Mouse (Mus musculus): Measurements from ENCODE around the gene Ptprc. TPM values are rescaled to one million over a fixed set of nuclear protein-coding genes. Genes with fewer than 3 reads are reported as not detected.

The Ptprc gene
- polyA plus RNA-seq, 1 experiment from 2014 or later, result 2.6 TPM

- Histone ChIP-seq H3K4me3 (no peak overlapping the region; the same call in 1 of the 2 replicates), H3K9me3 (replicated peaks) (no peaks in the 10 kb centered on the region), H3K4me2 (no peak overlapping the region), H3K36me3 (no peaks in the 10 kb centered on the region), H3K27ac (no peak overlapping the region), H3K9ac (no peak overlapping the region), H3K4me1 (replicated peaks) (no peaks in the 10 kb centered on the region), H3K27me3 (no peaks in the 10 kb centered on the region)
- 70% methylated on average over 6 of the region's 6 CpGs for WGBS
- no peak for ATAC-seq (replicated peaks; ENCODE audit: insufficient number of reproducible peaks, insufficient read depth, low FRiP score, low read depth)
These were observed 1.8 kb downstream of the Ptprc start for GRCm38 (mm10) chr1:138173669-138174068.

GRCm38 (mm10) chr1:138172547-138172946 is 3.0 kb downstream of the Ptprc start:
- H3K4me2 ChIP-seq, result no peak overlapping the region
- no peaks in the 10 kb centered on the region for H3K4me1 ChIP-seq (replicated peaks)
- ATAC-seq (replicated peaks; ENCODE audit: insufficient number of reproducible peaks, insufficient read depth, low FRiP score, low read depth), result no peak
- no peaks in the 10 kb centered on the region for H3K36me3 ChIP-seq
- H3K9ac ChIP-seq, result no peak overlapping the region
- H3K9me3 ChIP-seq (replicated peaks), result no peaks in the 10 kb centered on the region
- no peak overlapping the region for H3K4me3 ChIP-seq
- 61% methylated on average over 3 of the region's 3 CpGs for WGBS
- no peaks in the 10 kb centered on the region for H3K27me3 ChIP-seq
- H3K27ac ChIP-seq, result no peak overlapping the region

GRCm38 (mm10) chr1:138172096-138172495 is 3.4 kb downstream of the Ptprc start:
- no peak for ATAC-seq (replicated peaks; ENCODE audit: insufficient number of reproducible peaks, insufficient read depth, low FRiP score, low read depth)
- no peak overlapping the region for H3K27ac ChIP-seq
- no peaks in the 10 kb centered on the region for H3K36me3 ChIP-seq
- H3K27me3 ChIP-seq, result no peaks in the 10 kb centered on the region
- H3K9me3 ChIP-seq (replicated peaks), result no peaks in the 10 kb centered on the region
- H3K9ac ChIP-seq, result no peak overlapping the region
- 73% methylated on average over 4 of the region's 4 CpGs for WGBS
- H3K4me3 ChIP-seq, result no peak overlapping the region
- H3K4me1 ChIP-seq (replicated peaks), result no peaks in the 10 kb centered on the region
- H3K4me2 ChIP-seq, result no peak overlapping the region

GRCm38 (mm10) chr1:138166233-138166771 is 9.2 kb downstream of the Ptprc start:
- Histone ChIP-seq H3K4me3 (no peak overlapping the region), H3K4me1 (replicated peaks) (no peaks in the 10 kb centered on the region), H3K27me3 (no peaks in the 10 kb centered on the region), H3K9me3 (replicated peaks) (no peaks in the 10 kb centered on the region), H3K27ac (no peak overlapping the region), H3K4me2 (no peak overlapping the region), H3K9ac (no peak overlapping the region), H3K36me3 (no peaks in the 10 kb centered on the region)
- WGBS, result 65% methylated on average over 5 of the region's 5 CpGs
- ATAC-seq (replicated peaks; ENCODE audit: insufficient number of reproducible peaks, insufficient read depth, low FRiP score, low read depth), result no peak

- Histone ChIP-seq H3K27ac (no peak overlapping the region), H3K4me2 (no peak overlapping the region), H3K9ac (no peak overlapping the region), H3K9me3 (replicated peaks) (no peaks in the 10 kb centered on the region), H3K36me3 (no peaks in the 10 kb centered on the region), H3K27me3 (no peaks in the 10 kb centered on the region), H3K4me3 (no peak overlapping the region), H3K4me1 (replicated peaks) (no peaks in the 10 kb centered on the region)
- no peak for ATAC-seq (replicated peaks; ENCODE audit: insufficient number of reproducible peaks, insufficient read depth, low FRiP score, low read depth)
- WGBS, result 83% methylated on average over 8 of the region's 8 CpGs
These were observed 12.9 kb downstream of the Ptprc start for GRCm38 (mm10) chr1:138162638-138163037.

GRCm38 (mm10) chr1:138158921-138159320 is 16.6 kb downstream of the Ptprc start:
- no peak overlapping the region for H3K27ac ChIP-seq
- H3K4me2 ChIP-seq, result no peak overlapping the region
- no peak overlapping the region for H3K9ac ChIP-seq
- H3K9me3 ChIP-seq (replicated peaks), result no peaks in the 10 kb centered on the region
- no peak for ATAC-seq (replicated peaks; ENCODE audit: insufficient number of reproducible peaks, insufficient read depth, low FRiP score, low read depth)
- H3K36me3 ChIP-seq, result no peaks in the 10 kb centered on the region
- no peaks in the 10 kb centered on the region for H3K27me3 ChIP-seq
- WGBS, result 79% methylated on average over 2 of the region's 2 CpGs
- H3K4me3 ChIP-seq, result no peak overlapping the region
- no peaks in the 10 kb centered on the region for H3K4me1 ChIP-seq (replicated peaks)

- no peaks in the 10 kb centered on the region for H3K9me3 ChIP-seq (replicated peaks)
These were observed 17.3 kb downstream of the Ptprc start for GRCm38 (mm10) chr1:138158236-138158635.

GRCm38 (mm10) chr1:138157709-138158108 is 17.8 kb downstream of the Ptprc start:
- ATAC-seq (replicated peaks; ENCODE audit: insufficient number of reproducible peaks, insufficient read depth, low FRiP score, low read depth), result no peak
- H3K9me3 ChIP-seq (replicated peaks), result no peaks in the 10 kb centered on the region
- H3K36me3 ChIP-seq, result no peaks in the 10 kb centered on the region
- H3K4me3 ChIP-seq, result no peak overlapping the region
- H3K4me1 ChIP-seq (replicated peaks), result no peaks in the 10 kb centered on the region
- H3K9ac ChIP-seq, result no peak overlapping the region
- no peak overlapping the region for H3K27ac ChIP-seq
- no peaks in the 10 kb centered on the region for H3K27me3 ChIP-seq
- 66% methylated on average over 2 of the region's 2 CpGs for WGBS
- no peak overlapping the region for H3K4me2 ChIP-seq

More at GRCm38 (mm10) chr1:138158236-138158635, 17.3 kb downstream of the Ptprc start:
- H3K27me3 ChIP-seq, result no peaks in the 10 kb centered on the region
- H3K9ac ChIP-seq, result no peak overlapping the region
- H3K36me3 ChIP-seq, result no peaks in the 10 kb centered on the region
- ATAC-seq (replicated peaks; ENCODE audit: insufficient number of reproducible peaks, insufficient read depth, low FRiP score, low read depth), result no peak
- no peak overlapping the region for H3K4me3 ChIP-seq
- 68% methylated on average over 3 of the region's 3 CpGs for WGBS
- H3K4me1 ChIP-seq (replicated peaks), result no peaks in the 10 kb centered on the region
- H3K27ac ChIP-seq, result no peak overlapping the region
- no peak overlapping the region for H3K4me2 ChIP-seq

- Histone ChIP-seq H3K9ac (no peak overlapping the region), H3K4me2 (no peak overlapping the region), H3K4me1 (replicated peaks) (no peaks in the 10 kb centered on the region), H3K4me3 (no peak overlapping the region), H3K9me3 (replicated peaks) (no peaks in the 10 kb centered on the region), H3K36me3 (no peaks in the 10 kb centered on the region), H3K27ac (no peak overlapping the region), H3K27me3 (no peaks in the 10 kb centered on the region)
- WGBS, result 76% methylated on average over 3 of the region's 3 CpGs
- no peak for ATAC-seq (replicated peaks; ENCODE audit: insufficient number of reproducible peaks, insufficient read depth, low FRiP score, low read depth)
These were observed 18.5 kb downstream of the Ptprc start for GRCm38 (mm10) chr1:138157008-138157407.

- H3K4me1 ChIP-seq (replicated peaks), result no peaks in the 10 kb centered on the region
- no peak overlapping the region for H3K4me2 ChIP-seq
- no peaks in the 10 kb centered on the region for H3K27me3 ChIP-seq
- 61% methylated on average over 1 of the region's 1 CpGs for WGBS
- H3K9ac ChIP-seq, result no peak overlapping the region
- H3K9me3 ChIP-seq (replicated peaks), result no peaks in the 10 kb centered on the region
- no peak overlapping the region for H3K27ac ChIP-seq
- no peak overlapping the region for H3K4me3 ChIP-seq
- no peaks in the 10 kb centered on the region for H3K36me3 ChIP-seq
- ATAC-seq (replicated peaks; ENCODE audit: insufficient number of reproducible peaks, insufficient read depth, low FRiP score, low read depth), result no peak
These were observed 21.2 kb downstream of the Ptprc start for GRCm38 (mm10) chr1:138154185-138154785.

- ATAC-seq (replicated peaks; ENCODE audit: insufficient number of reproducible peaks, insufficient read depth, low FRiP score, low read depth), result no peak
These were observed 22.4 kb downstream of the Ptprc start for GRCm38 (mm10) chr1:138153126-138153525.

GRCm38 (mm10) chr1:138148844-138149243 is 26.7 kb downstream of the Ptprc start:
- Histone ChIP-seq H3K4me2 (no peak overlapping the region), H3K27ac (no peak overlapping the region), H3K4me1 (replicated peaks) (no peaks in the 10 kb centered on the region), H3K9me3 (replicated peaks) (no peaks in the 10 kb centered on the region), H3K9ac (no peak overlapping the region), H3K36me3 (no peaks in the 10 kb centered on the region), H3K4me3 (no peak overlapping the region), H3K27me3 (no peaks in the 10 kb centered on the region)
- WGBS, result 54% methylated on average over 4 of the region's 4 CpGs
- ATAC-seq (replicated peaks; ENCODE audit: insufficient number of reproducible peaks, insufficient read depth, low FRiP score, low read depth), result no peak

More at GRCm38 (mm10) chr1:138153126-138153525, 22.4 kb downstream of the Ptprc start:
- Histone ChIP-seq H3K4me2 (no peak overlapping the region), H3K4me3 (no peak overlapping the region), H3K9ac (no peak overlapping the region), H3K27me3 (no peaks in the 10 kb centered on the region), H3K4me1 (replicated peaks) (no peaks in the 10 kb centered on the region), H3K36me3 (no peaks in the 10 kb centered on the region), H3K9me3 (replicated peaks) (no peaks in the 10 kb centered on the region), H3K27ac (no peak overlapping the region)
- WGBS, result 75% methylated on average over 4 of the region's 4 CpGs
